Mouse (Mus musculus) CH12.LX (cell line): ENCODE measurements around the gene Ube2j2. TPM values are rescaled to one million over a fixed set of nuclear protein-coding genes. Genes with fewer than 3 reads are reported as not detected.

Source experiments
- DNase-seq: peaks from one replicate; pipeline ENCODE4 v3.0.0-alpha.2; 2013; ENCODE audit errors: extremely low read depth
- H3K27ac ChIP-seq: 2 replicates; pipeline ENCODE4 v1.5.1; 2012; ENCODE audit warnings: low read depth, mild to moderate bottlenecking, control low read depth, moderate library complexity; ENCODE audit not compliant: insufficient read depth
- H3K27me3 ChIP-seq: replicated peaks from 2 replicates; pipeline ENCODE3; 2012; ENCODE audit warnings: inconsistent platforms
- H3K36me3 ChIP-seq, 2 experiments: replicated peaks in 1 of 2; 2 replicates each; pipeline versions ENCODE3 to v1.6.1; 2012; ENCODE audit warnings: inconsistent platforms in 1 of 2, low read length in 1 of 2, mild to moderate bottlenecking in 1 of 2, mixed read lengths in 1 of 2, moderate library complexity in 1 of 2; ENCODE audit not compliant: control insufficient read depth in 1 of 2, insufficient read depth in 1 of 2
- H3K4me1 ChIP-seq, 2 experiments: 2 replicates each; pipeline ENCODE4 v1.6.1; 2012; ENCODE audit warnings: inconsistent platforms in 1 of 2, moderate library complexity in 1 of 2; ENCODE audit not compliant: insufficient read depth in 2 of 2, control insufficient read depth in 1 of 2
- H3K4me2 ChIP-seq: 2 replicates; pipeline ENCODE4 v1.6.1; 2012; ENCODE audit warnings: low read depth, mild to moderate bottlenecking, control low read depth; ENCODE audit not compliant: poor library complexity, insufficient read depth, severe bottlenecking
- H3K4me3 ChIP-seq, 3 experiments: fragments of 150-350 bp in 1 of 3; sonication (generic) in 1 of 3; replicated peaks in 1 of 3; 2 replicates each; pipeline versions ENCODE3 to v1.5.1; 2011 to 2012; ENCODE audit warnings: low read depth in 2 of 3, low read length in 2 of 3, mild to moderate bottlenecking in 2 of 3, moderate library complexity in 2 of 3, control low read depth in 1 of 3, improper control_type of control experiment in 1 of 3, inconsistent platforms in 1 of 3, mixed read lengths in 1 of 3; ENCODE audit not compliant: poor library complexity in 1 of 3
- H3K79me2 ChIP-seq: replicated peaks from 2 replicates; pipeline ENCODE4 v1.6.1; 2012; ENCODE audit warnings: mild to moderate bottlenecking, moderate library complexity; ENCODE audit not compliant: control insufficient read depth, poor library complexity, insufficient read depth, severe bottlenecking; ENCODE audit errors: extremely low read depth
- H3K9ac ChIP-seq: 2 replicates; pipeline ENCODE4 v1.6.1; 2012; ENCODE audit warnings: low read depth, mild to moderate bottlenecking, control low read depth, moderate library complexity; ENCODE audit not compliant: insufficient read depth
- H3K9me3 ChIP-seq: replicated peaks from 2 replicates; pipeline ENCODE3; 2012; ENCODE audit warnings: low read length, inconsistent platforms, mixed read lengths
- CHD2 ChIP-seq: IDR thresholded peaks from 2 replicates; pipeline ENCODE4 v1.6.1; 2011; ENCODE audit warnings: low read length, improper control_type of control experiment
- ELF1 ChIP-seq: IDR thresholded peaks from 2 replicates; pipeline ENCODE4 v1.6.1; 2014; ENCODE audit warnings: low read depth, mild to moderate bottlenecking, inconsistent platforms, low read length, improper control_type of control experiment
- EP300 ChIP-seq: IDR thresholded peaks from 2 replicates; pipeline ENCODE4 v1.6.1; 2011; ENCODE audit warnings: low read length, improper control_type of control experiment
- IRF4 ChIP-seq: IDR thresholded peaks from 2 replicates; pipeline ENCODE4 v1.6.1; 2014; ENCODE audit warnings: low read depth, mild to moderate bottlenecking, inconsistent platforms, low read length, improper control_type of control experiment
- JUND ChIP-seq: conservative IDR thresholded peaks from 2 replicates; pipeline ENCODE4 v1.6.1; 2011; ENCODE audit warnings: low read depth, low read length, improper control_type of control experiment
- MAFK ChIP-seq: IDR thresholded peaks from 2 replicates; pipeline ENCODE4 v1.6.1; 2011; ENCODE audit warnings: low read length, improper control_type of control experiment; ENCODE audit not compliant: insufficient replicate concordance
- MAZ ChIP-seq: IDR thresholded peaks from 2 replicates; pipeline ENCODE4 v1.6.1; 2012; ENCODE audit warnings: low read depth, mild to moderate bottlenecking, inconsistent platforms, low read length, improper control_type of control experiment, moderate library complexity
- MXI1 ChIP-seq: IDR thresholded peaks from 2 replicates; pipeline ENCODE4 v1.6.1; 2011; ENCODE audit warnings: mild to moderate bottlenecking, low read depth, low read length, improper control_type of control experiment
- MYC ChIP-seq: IDR thresholded peaks from 2 replicates; pipeline ENCODE4 v1.6.1; 2011; ENCODE audit warnings: low read depth, mild to moderate bottlenecking, improper control_type of control experiment, low read length
- NELFE ChIP-seq: IDR thresholded peaks from 2 replicates; pipeline ENCODE4 v1.6.1; 2011; ENCODE audit warnings: low read depth, low read length, improper control_type of control experiment
- NRF1 ChIP-seq: IDR thresholded peaks from 2 replicates; pipeline ENCODE4 v1.6.1; 2014; ENCODE audit warnings: low read depth, mild to moderate bottlenecking, inconsistent platforms, low read length, improper control_type of control experiment, moderate library complexity
- PAX5 ChIP-seq: IDR thresholded peaks from 2 replicates; pipeline ENCODE4 v1.6.1; 2012; ENCODE audit warnings: low read length, inconsistent platforms, mixed read lengths
- POLR2A ChIP-seq: IDR thresholded peaks from 2 replicates; pipeline ENCODE4 v1.6.1; 2011; ENCODE audit warnings: low read depth, mild to moderate bottlenecking, improper control_type of control experiment, low read length
- TCF12 ChIP-seq: IDR thresholded peaks from 2 replicates; pipeline ENCODE4 v1.6.1; 2014; ENCODE audit warnings: low read depth, mild to moderate bottlenecking, inconsistent platforms, low read length, improper control_type of control experiment
- UBTF ChIP-seq: IDR thresholded peaks from 2 replicates; pipeline ENCODE4 v1.6.1; 2012; ENCODE audit warnings: low read depth, mild to moderate bottlenecking, inconsistent platforms, low read length, improper control_type of control experiment, moderate library complexity
- USF2 ChIP-seq: conservative IDR thresholded peaks from 2 replicates; pipeline ENCODE4 v1.6.1; 2011; ENCODE audit warnings: low read depth, low read length, improper control_type of control experiment
- ZC3H11A ChIP-seq: IDR thresholded peaks from 2 replicates; pipeline ENCODE4 v1.6.1; 2012; ENCODE audit warnings: low read depth, mild to moderate bottlenecking, inconsistent platforms, low read length, improper control_type of control experiment
- dilution Hi-C: fragments of 300-500 bp; cut with MboI; formaldehyde crosslinking; loops from 2 replicates; pipeline ENCODE4 v1.14.3; 2020; ENCODE audit warnings: low sequenced_read_pairs; ENCODE audit not compliant: extremely low pct_unique_long_range_greater_than_20kb, extremely low pct_ligation_motif_present
- in situ Hi-C: fragments of 300-500 bp; cut with MboI; formaldehyde crosslinking; loops from 3 replicates; pipeline ENCODE4 v1.14.3; 2019; ENCODE audit warnings: low sequenced_read_pairs, low pct_ligation_motif_present, low pct_unique_long_range_greater_than_20kb, mixed read lengths
- polyA plus RNA-seq: library from polyadenylated mRNA; unstranded; fragments of >175 nt; gene quantifications from 2 replicates; pipeline ENCODE4 v1.2.1, GENCODE M21; 2012; ENCODE audit warnings: low read depth; ENCODE audit not compliant: insufficient read length
- total RNA-seq, 2 experiments: library from RNA; depleted of rRNA; stranded (reverse); fragments of 300-350 nt in 1 of 2; fragments of >200 nt in 1 of 2; gene quantifications; 2 replicates each; pipeline ENCODE4 v1.2.3; 2012 to 2014

The Ube2j2 gene
- total and polyA plus RNA-seq, 3 experiments, result 73.5 to 144 (median 137) TPM

- DNase-seq, result no peak
- no peaks in the 10 kb centered on the region for H3K79me2 ChIP-seq
- H3K9me3 ChIP-seq, result no peaks in the 10 kb centered on the region
- no peaks in the 10 kb centered on the region for H3K27me3 ChIP-seq
- peaks cover 0 to 26% of the 10 kb centered on the region in 2 experiments; a peak in 2 of 4 replicates for H3K4me1 ChIP-seq
- H3K36me3 ChIP-seq, result peaks cover 19 to 56% of the 10 kb centered on the region in 2 experiments
- no peak overlapping the region for H3K9ac ChIP-seq
- no peak overlapping the region for H3K27ac ChIP-seq
- no peak overlapping the region for H3K4me3 ChIP-seq
- no peak for TF ChIP-seq ELF1
- no peak for TF ChIP-seq MAFK
- no peak for TF ChIP-seq USF2
- TF ChIP-seq MXI1, result no peak
- TF ChIP-seq CHD2, result no peak
- no peak for TF ChIP-seq NELFE
- TF ChIP-seq POLR2A, result no peak
- TF ChIP-seq UBTF, result no peak
- TF ChIP-seq JUND, result no peak
- TF ChIP-seq ZC3H11A, result no peak
- TF ChIP-seq IRF4, result no peak
- dilution Hi-C loops (no loop called here), in situ Hi-C loops (loop anchor here (10.0 kb wide), 1 partner anchor 130 kb away; no protein-coding TSS in a partner anchor)
- no peak overlapping the region for H3K4me2 ChIP-seq
These were observed 20.8 kb downstream of the Ube2j2 start for GRCm38 (mm10) chr4:155964396-155964795.

GRCm38 (mm10) chr4:155969043-155969653 is 25.5 kb downstream of the Ube2j2 start:
- no peak for TF ChIP-seq PAX5
- no peak for TF ChIP-seq EP300
- no peak for TF ChIP-seq UBTF
- TF ChIP-seq TCF12, result no peak
- TF ChIP-seq USF2, result no peak
- TF ChIP-seq NRF1, result no peak
- no peak for TF ChIP-seq ELF1
- TF ChIP-seq MYC, result no peak
- no peak for TF ChIP-seq CHD2
- no peak for TF ChIP-seq MAZ
- Histone ChIP-seq H3K9me3 (no peaks in the 10 kb centered on the region), H3K79me2 (no peaks in the 10 kb centered on the region), H3K27ac (no peak overlapping the region), H3K4me1 (peaks cover 0 to 3% of the 10 kb centered on the region in 2 experiments; a peak in 1 of 4 replicates), H3K9ac (no peak overlapping the region), H3K27me3 (no peaks in the 10 kb centered on the region), H3K36me3 (peaks cover 12 to 36% of the 10 kb centered on the region in 2 experiments), H3K4me2 (no peak overlapping the region), H3K4me3 (no peak overlapping the region)
- DNase-seq, result no peak
- dilution Hi-C loops (no loop called here), in situ Hi-C loops (loop anchor here (10.0 kb wide), 1 partner anchor 126 kb away; no protein-coding TSS in a partner anchor)
